Mouse (Mus musculus) layer of hippocampus, adult 2 months (tissue): ENCODE data around the gene Cldn20. TPM values are rescaled to one million over a fixed set of nuclear protein-coding genes. Genes with fewer than 3 reads are reported as not detected.
A peak's percentile ranks its signal among the peaks of the same experiment; 100 is the strongest.

Experiments
- DNase-seq, 2 experiments: peaks; one replicate each; pipeline ENCODE4 v3.0.0; 2022; ENCODE audit warnings: low spot score in 2 of 2
- H3K27ac ChIP-seq: fragments of 200-600 bp; 2 replicates; pipeline ENCODE4 v1.8.1; 2022
- H3K4me3 ChIP-seq: fragments of 200-600 bp; 2 replicates; pipeline ENCODE4 v1.8.1; 2022; ENCODE audit warnings: mild to moderate bottlenecking
- CTCF ChIP-seq: fragments of 200-600 bp; conservative IDR thresholded peaks from 2 replicates; pipeline ENCODE4 v1.8.1; 2022; ENCODE audit warnings: antibody characterized with exemption, mild to moderate bottlenecking, moderate library complexity
- total RNA-seq, 2 experiments: library from RNA; stranded (reverse); gene quantifications; 2 replicates each; pipeline ENCODE4 v1.2.3; 2021

Cldn20 gene
- total RNA-seq, 2 experiments from 2014 or later = 1.4 TPM; not detected in 1

DNA sequence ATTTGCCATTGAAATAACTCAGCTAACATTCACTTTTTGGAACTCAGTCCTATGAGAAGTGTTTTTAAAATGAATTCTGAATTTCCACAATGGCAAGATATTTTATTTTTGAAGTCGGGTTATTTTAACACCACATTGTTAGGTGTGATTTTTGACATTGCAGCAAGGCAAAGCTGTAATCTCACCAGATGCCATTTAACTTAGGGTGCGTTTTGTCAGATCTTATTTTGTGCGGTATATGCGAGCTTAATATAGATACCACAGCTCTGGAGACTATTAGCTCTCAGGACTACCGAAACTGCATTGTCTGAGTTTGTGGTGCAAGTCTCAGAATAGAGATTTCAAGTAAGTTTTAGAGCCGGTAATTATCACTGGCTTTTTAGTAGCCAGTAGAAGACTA is 32.3 kb upstream of the Cldn20 start:
- H3K27ac ChIP-seq = no peak overlapping the region
- DNase-seq = no peak
- H3K4me3 ChIP-seq = no peak overlapping the region

GRCm38 (mm10) chr17:3500936-3501335 is 31.4 kb upstream of the Cldn20 start:
- no peak overlapping the region for H3K27ac ChIP-seq
- no peak overlapping the region for H3K4me3 ChIP-seq
- no peak for DNase-seq
- peak; percentile 38 for TF ChIP-seq CTCF

More for the DNA sequence above, 32.3 kb upstream of the Cldn20 start:
- TF ChIP-seq CTCF = no peak

- no peak for DNase-seq
- no peak for TF ChIP-seq CTCF
- Histone ChIP-seq H3K4me3 (no peak overlapping the region), H3K27ac (no peak overlapping the region)
These were observed 26.6 kb upstream of the Cldn20 start for GRCm38 (mm10) chr17:3505711-3506110.

DNA sequence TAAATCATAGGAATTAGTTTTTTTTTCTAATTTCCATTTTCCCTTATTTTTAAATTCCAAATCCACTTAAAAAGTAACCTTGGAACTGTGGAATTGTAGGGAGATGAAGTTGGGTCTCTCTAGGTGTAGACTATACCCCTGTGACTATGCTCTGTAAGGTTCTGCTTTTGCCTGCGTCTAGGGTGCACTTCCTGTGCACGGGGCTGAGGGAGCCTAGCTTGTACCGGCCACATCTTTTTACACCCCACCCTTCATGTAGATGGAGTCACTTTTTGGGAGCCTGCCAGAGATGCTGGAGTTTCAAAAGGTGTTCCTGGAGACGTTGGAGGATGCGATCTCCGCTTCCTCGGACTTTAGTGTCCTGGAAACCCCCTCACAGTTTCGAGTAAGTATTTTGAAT is 25.8 kb upstream of the Cldn20 start:
- no peak for TF ChIP-seq CTCF
- Histone ChIP-seq H3K27ac (no peak overlapping the region), H3K4me3 (no peak overlapping the region)
- no peak for DNase-seq

- DNase-seq = peak; percentile 63 to 74
- peak; percentile 98 for TF ChIP-seq CTCF
- H3K27ac ChIP-seq = no peak overlapping the region
- H3K4me3 ChIP-seq = no peak overlapping the region
These were observed 22.5 kb upstream of the Cldn20 start for GRCm38 (mm10) chr17:3509841-3510240.

- no peak overlapping the region for H3K4me3 ChIP-seq
- no peak overlapping the region for H3K27ac ChIP-seq
- DNase-seq = no peak
- no peak for TF ChIP-seq CTCF
These were observed 18.0 kb upstream of the Cldn20 start for GRCm38 (mm10) chr17:3514316-3514715.

DNA sequence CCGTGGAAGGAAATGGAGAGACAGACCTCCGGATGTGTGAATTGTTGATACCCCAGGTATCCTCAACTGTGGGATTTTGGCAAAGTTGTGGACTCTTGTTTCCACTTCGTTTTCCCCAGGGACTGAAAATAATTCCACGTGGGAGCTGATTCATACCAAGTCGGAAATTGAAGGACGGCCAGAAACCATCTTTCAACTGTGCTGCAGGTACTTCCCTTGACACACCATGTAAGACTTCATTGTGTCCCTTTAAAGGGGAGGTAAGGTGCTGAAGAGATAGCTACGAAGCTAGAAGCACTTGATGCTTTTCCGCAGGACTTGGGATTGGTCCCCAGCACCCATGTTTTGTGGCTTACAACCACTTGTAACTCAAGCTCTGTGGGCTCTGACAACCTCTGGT is 16.5 kb upstream of the Cldn20 start:
- TF ChIP-seq CTCF = no peak
- DNase-seq = no peak
- no peak overlapping the region for H3K27ac ChIP-seq
- no peak overlapping the region for H3K4me3 ChIP-seq

GRCm38 (mm10) chr17:3516406-3516805 is 15.9 kb upstream of the Cldn20 start:
- TF ChIP-seq CTCF = no peak
- Histone ChIP-seq H3K27ac (no peak overlapping the region), H3K4me3 (no peak overlapping the region)
- no peak for DNase-seq

DNA sequence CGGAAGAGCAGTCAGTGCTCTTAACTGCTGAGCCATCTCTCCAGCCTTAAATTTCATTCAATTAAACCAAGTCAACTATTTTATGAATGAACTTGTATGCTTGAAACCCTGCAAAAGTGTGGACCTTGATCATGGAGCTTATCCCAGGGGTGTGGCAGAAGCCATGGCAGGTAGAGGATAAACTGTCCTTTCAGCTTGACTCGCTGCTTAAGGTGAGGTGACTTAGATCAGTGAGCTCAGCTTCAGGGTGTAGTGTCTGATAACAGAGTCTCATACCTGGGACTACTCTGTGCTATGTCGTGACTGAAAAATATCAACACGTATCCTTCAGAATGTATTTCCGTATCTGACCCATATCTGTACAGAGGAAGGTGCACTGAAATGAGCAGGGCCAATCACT is 12.0 kb upstream of the Cldn20 start:
- DNase-seq = no peak
- Histone ChIP-seq H3K4me3 (no peak overlapping the region), H3K27ac (no peak overlapping the region)
- no peak for TF ChIP-seq CTCF

- H3K4me3 ChIP-seq = no peak overlapping the region
- TF ChIP-seq CTCF = no peak
- H3K27ac ChIP-seq = no peak overlapping the region
- DNase-seq = no peak
These were observed 4.4 kb upstream of the Cldn20 start for GRCm38 (mm10) chr17:3527841-3528471.

GRCm38 (mm10) chr17:3529523-3529922 is 2.8 kb upstream of the Cldn20 start:
- TF ChIP-seq CTCF = no peak
- Histone ChIP-seq H3K27ac (no peak overlapping the region), H3K4me3 (no peak overlapping the region)
- no peak for DNase-seq

DNA sequence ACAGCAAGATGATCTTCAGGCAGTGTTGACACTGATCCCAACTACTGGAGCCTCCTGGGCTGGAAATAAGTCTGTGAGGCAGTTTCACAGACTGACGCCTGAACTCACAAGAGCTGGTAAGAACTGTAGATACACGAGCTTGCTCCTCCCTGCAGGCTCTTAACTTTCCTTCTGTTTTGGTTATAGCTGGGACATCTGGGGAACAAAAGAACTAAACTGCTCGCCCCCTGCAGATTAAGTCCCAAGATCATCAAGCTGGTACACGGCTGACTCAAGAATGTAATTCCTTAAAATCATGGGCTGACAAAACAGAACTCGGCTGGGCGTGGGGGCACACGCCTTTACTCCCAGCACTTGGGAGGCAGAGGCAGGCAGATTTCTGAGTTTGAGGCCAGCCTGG is 1.8 kb upstream of the Cldn20 start:
- H3K27ac ChIP-seq = no peak overlapping the region
- DNase-seq = no peak
- H3K4me3 ChIP-seq = no peak overlapping the region
- TF ChIP-seq CTCF = no peak

DNA sequence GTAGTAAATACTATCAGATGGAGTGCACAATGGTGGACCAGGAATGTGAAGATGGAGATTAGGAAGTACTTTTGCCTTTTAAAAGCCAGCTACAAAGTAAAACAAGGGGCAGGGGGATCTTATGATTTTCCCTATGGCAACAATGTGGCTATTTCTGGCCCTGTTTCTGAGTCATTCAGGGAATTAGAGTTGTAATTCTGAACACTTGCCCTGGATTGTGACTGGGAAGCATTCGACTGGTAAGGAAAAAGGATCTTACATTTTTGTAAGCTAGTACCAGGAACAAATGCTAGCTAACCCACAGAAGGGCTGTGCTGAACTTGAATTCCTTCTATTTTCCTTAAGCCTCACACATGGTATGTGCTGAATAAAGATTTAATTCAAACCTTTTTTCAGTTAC is 713 bp upstream of the Cldn20 start:
- Histone ChIP-seq H3K27ac (no peak overlapping the region), H3K4me3 (no peak overlapping the region)
- no peak for TF ChIP-seq CTCF
- DNase-seq = no peak

DNA sequence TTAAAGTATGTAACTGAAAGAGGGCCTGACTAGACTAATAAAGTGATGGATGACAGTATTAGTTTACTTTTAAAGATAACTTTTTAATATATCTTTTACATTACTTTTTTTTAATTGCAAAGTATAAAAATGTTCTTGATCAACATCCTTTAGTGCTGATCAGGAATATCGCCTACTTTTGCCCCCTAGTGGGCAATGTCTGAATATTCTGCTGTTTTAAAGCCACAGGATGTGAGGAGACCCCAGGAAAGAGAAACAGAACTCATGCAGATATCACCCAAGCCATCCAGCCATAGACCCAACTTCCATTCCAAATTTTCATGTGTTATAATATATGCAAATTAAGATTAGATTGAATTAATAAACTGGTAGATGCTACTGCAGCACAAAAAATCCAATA is 1.1 kb downstream of the Cldn20 start:
- DNase-seq = peak in 1 of 2 experiments; percentile 29
- peak; percentile 83 for TF ChIP-seq CTCF
- Histone ChIP-seq H3K4me3 (no peak overlapping the region), H3K27ac (no peak overlapping the region)

DNA sequence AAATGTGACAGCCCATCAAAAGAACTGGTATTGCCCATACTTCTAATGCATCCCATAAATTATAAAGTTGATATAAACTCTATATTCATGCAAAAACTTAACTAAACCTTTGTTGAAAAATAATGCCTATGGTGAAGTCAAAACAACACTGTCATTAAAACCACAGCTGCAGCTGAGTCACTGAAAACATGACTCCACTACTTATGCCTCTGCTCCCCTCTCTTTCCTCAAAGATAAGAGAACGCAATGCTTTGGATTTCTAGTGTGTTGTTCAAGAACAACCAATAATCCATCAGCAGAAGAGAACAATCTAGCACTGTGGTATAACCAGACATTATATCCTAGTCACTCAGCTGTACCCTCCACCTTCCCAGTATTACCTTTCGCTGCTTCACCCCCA is 8.0 kb downstream of the Cldn20 start:
- DNase-seq = no peak
- no peak for TF ChIP-seq CTCF
- Histone ChIP-seq H3K27ac (no peak overlapping the region), H3K4me3 (no peak overlapping the region)
